Mouse (Mus musculus): ENCODE data around the gene Morn1.

Morn1 gene

GRCm38 (mm10) chr4:155188803-155189202 lies 102.4 kb downstream of the Morn1 start:
- no peak for DNase-seq (ENCODE audit: low read depth, low spot score)

GRCm38 (mm10) chr4:155189711-155190139 lies 103.3 kb downstream of the Morn1 start:
- peak; percentile 81 for DNase-seq (ENCODE audit: low read depth, low spot score)

DNA sequence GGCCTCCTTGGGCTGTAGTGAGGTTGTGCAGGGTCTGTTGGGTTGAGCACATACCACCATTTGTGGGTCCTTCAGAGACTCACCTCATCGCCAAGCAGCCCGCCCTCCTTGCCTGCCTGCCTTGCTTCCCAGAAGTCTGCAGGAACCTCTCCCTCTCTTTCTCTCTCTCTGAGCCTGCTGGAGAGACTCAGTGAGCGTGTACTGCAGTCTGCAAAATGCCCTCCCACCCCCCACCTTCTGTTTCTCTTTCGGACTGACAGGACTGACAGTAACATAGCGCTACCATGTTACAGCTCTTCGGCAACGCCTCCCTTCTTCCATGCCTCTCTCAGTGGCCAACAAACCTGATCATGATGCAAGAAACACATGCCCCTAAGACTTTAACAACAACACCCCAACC lies 103.9 kb downstream of the Morn1 start:
- no peak for DNase-seq (ENCODE audit: low read depth, low spot score)
